Mouse (Mus musculus): ENCODE results near the gene Plxnd1. TPM values are rescaled to one million over a fixed set of nuclear protein-coding genes. Genes with fewer than 3 reads are reported as not detected.

Plxnd1 gene
- polyA plus RNA-seq, 1 experiment from 2014 or later: 17.5 TPM

DNA sequence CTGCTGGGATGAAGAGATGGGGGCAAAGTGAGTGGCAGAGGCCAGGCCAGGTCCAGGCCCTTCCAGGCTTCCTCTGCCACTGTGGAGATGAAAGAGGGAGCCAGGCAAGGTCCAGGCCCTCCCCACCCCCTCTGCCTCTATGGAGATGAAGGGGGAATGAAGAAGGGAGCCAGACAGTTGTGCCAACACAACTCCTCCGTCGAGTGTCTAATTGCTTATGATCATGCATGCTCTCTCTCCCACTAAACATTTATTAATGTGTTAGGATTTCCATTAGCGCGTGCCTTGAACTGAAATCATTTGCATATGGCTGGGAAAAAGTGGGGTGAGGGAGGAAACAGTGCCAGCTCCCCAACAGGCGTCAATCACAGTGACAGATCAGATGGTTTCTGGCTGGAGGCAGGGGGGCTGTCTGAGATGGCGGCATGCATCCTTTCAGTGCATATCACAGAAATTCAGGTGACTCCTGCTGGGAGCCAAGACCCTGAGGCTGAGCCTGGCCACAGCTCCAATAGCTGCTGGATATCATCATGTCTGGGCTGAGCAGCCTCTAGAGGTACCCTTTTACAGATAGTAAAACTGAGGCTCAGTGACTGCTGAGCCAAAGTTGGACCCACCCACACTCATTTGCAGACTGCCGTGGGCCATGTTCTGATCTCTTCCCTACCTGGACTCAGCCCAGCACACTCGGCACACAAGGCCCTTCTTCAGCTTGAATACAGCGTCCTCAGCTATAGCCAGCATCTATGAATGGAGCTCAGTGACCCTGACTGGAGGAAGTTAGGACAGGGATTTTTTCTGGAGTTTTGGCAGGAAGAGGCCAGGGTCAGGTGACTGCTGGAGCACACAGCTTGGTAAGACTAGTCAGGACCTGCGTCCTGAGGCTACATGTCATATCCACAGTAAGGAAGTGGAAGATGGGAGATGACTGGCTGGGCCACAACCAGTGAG is 67.2 kb downstream of the Plxnd1 start:
- H3K4me1 ChIP-seq (ENCODE audit: control insufficient read depth, insufficient read depth, low read length): no peaks in the 10 kb centered on the region
- DNase-seq (ENCODE audit: low spot score, missing footprints) (no peak), ATAC-seq (ENCODE audit: low FRiP score) (no peak)
- H3K4me3 ChIP-seq (ENCODE audit: low read depth, low read length): no peak overlapping the region
- no peak overlapping the region for H3K9ac ChIP-seq (ENCODE audit: low read length)
- no peak overlapping the region for H3K27ac ChIP-seq (ENCODE audit: low read depth, low read length)
- WGBS: 81% methylated on average over 10 of the region's 10 CpGs
- H3K36me3 ChIP-seq (ENCODE audit: control insufficient read depth, insufficient read depth, low read length): no peaks in the 10 kb centered on the region
- H3K4me2 ChIP-seq: no peak overlapping the region
- no peaks in the 10 kb centered on the region for H3K9me3 ChIP-seq (ENCODE audit: control insufficient read depth, low read length)
- no peaks in the 10 kb centered on the region for H3K27me3 ChIP-seq (ENCODE audit: control insufficient read depth, insufficient read depth, low read length)

GRCm38 (mm10) chr6:115926416-115926815 is 68.4 kb downstream of the Plxnd1 start:
- Histone ChIP-seq H3K9me3 (ENCODE audit: control insufficient read depth, low read length) (no peaks in the 10 kb centered on the region), H3K9ac (ENCODE audit: low read length) (no peak overlapping the region), H3K4me1 (ENCODE audit: control insufficient read depth, insufficient read depth, low read length) (no peaks in the 10 kb centered on the region), H3K4me2 (no peak overlapping the region), H3K4me3 (ENCODE audit: low read depth, low read length) (no peak overlapping the region), H3K27ac (ENCODE audit: low read depth, low read length) (no peak overlapping the region), H3K27me3 (ENCODE audit: control insufficient read depth, insufficient read depth, low read length) (no peaks in the 10 kb centered on the region), H3K36me3 (ENCODE audit: control insufficient read depth, insufficient read depth, low read length) (no peaks in the 10 kb centered on the region)
- 89% methylated on average over 10 of the region's 10 CpGs for WGBS
- DNase-seq (ENCODE audit: low spot score, missing footprints) (no peak), ATAC-seq (ENCODE audit: low FRiP score) (no peak)

GRCm38 (mm10) chr6:115924829-115925228 is 70.0 kb downstream of the Plxnd1 start:
- H3K36me3 ChIP-seq (ENCODE audit: control insufficient read depth, insufficient read depth, low read length): no peaks in the 10 kb centered on the region
- no peak overlapping the region for H3K9ac ChIP-seq (ENCODE audit: low read length)

DNA sequence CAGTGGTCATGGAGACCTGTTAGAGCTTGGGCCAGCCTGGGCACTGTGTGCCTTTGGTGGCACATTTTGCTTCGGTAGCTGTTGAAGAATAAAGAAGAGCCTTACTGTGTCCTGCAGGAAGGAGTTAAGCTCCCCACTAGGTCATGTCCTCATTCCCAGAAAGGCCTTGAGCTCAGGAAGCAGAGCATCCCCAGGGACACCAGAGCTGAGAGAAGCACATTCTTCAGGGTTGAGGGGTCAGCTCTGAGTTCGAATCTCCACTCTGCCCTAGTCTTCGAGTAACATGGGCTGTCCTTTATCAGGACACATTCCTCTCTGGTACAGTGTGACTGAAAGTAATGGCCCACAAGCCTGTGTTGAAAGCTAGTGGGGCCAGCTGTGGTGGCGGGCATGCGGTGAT is 74.9 kb downstream of the Plxnd1 start:
- 84% methylated on average over 5 of the region's 5 CpGs for WGBS
- no peak overlapping the region for H3K4me2 ChIP-seq
- no peak overlapping the region for H3K4me3 ChIP-seq (ENCODE audit: low read depth, low read length)
- H3K9me3 ChIP-seq (ENCODE audit: control insufficient read depth, low read length): no peaks in the 10 kb centered on the region
- H3K4me1 ChIP-seq (ENCODE audit: control insufficient read depth, insufficient read depth, low read length): no peaks in the 10 kb centered on the region
- H3K36me3 ChIP-seq (ENCODE audit: control insufficient read depth, insufficient read depth, low read length): no peaks in the 10 kb centered on the region
- ATAC-seq (ENCODE audit: low FRiP score) (no peak), DNase-seq (ENCODE audit: low spot score, missing footprints) (no peak)
- H3K9ac ChIP-seq (ENCODE audit: low read length): no peak overlapping the region
- no peak overlapping the region for H3K27ac ChIP-seq (ENCODE audit: low read depth, low read length)
- no peaks in the 10 kb centered on the region for H3K27me3 ChIP-seq (ENCODE audit: control insufficient read depth, insufficient read depth, low read length)

More at GRCm38 (mm10) chr6:115924829-115925228, 70.0 kb downstream of the Plxnd1 start:
- Histone ChIP-seq H3K4me2 (no peak overlapping the region), H3K4me1 (ENCODE audit: control insufficient read depth, insufficient read depth, low read length) (no peaks in the 10 kb centered on the region), H3K4me3 (ENCODE audit: low read depth, low read length) (no peak overlapping the region), H3K27ac (ENCODE audit: low read depth, low read length) (no peak overlapping the region), H3K9me3 (ENCODE audit: control insufficient read depth, low read length) (no peaks in the 10 kb centered on the region), H3K27me3 (ENCODE audit: control insufficient read depth, insufficient read depth, low read length) (no peaks in the 10 kb centered on the region)
- DNase-seq (ENCODE audit: low spot score, missing footprints): no peak
- 53% methylated on average over 6 of the region's 6 CpGs for WGBS
- no peak for ATAC-seq (ENCODE audit: low FRiP score)

GRCm38 (mm10) chr6:115918615-115919014 is 76.2 kb downstream of the Plxnd1 start:
- DNase-seq (ENCODE audit: low spot score, missing footprints) (no peak), ATAC-seq (ENCODE audit: low FRiP score) (no peak)
- no peak overlapping the region for H3K27ac ChIP-seq (ENCODE audit: low read depth, low read length)
- 73% methylated on average over 1 of the region's 1 CpGs for WGBS
- H3K27me3 ChIP-seq (ENCODE audit: control insufficient read depth, insufficient read depth, low read length): no peaks in the 10 kb centered on the region
- no peak overlapping the region for H3K4me2 ChIP-seq
- H3K4me3 ChIP-seq (ENCODE audit: low read depth, low read length): no peak overlapping the region
- H3K9me3 ChIP-seq (ENCODE audit: control insufficient read depth, low read length): no peaks in the 10 kb centered on the region
- H3K4me1 ChIP-seq (ENCODE audit: control insufficient read depth, insufficient read depth, low read length): no peaks in the 10 kb centered on the region
- no peaks in the 10 kb centered on the region for H3K36me3 ChIP-seq (ENCODE audit: control insufficient read depth, insufficient read depth, low read length)
- no peak overlapping the region for H3K9ac ChIP-seq (ENCODE audit: low read length)

GRCm38 (mm10) chr6:115916611-115917010 is 78.2 kb downstream of the Plxnd1 start:
- no peaks in the 10 kb centered on the region for H3K9me3 ChIP-seq (ENCODE audit: control insufficient read depth, low read length)
- ATAC-seq (ENCODE audit: low FRiP score) (no peak), DNase-seq (ENCODE audit: low spot score, missing footprints) (no peak)
- H3K4me3 ChIP-seq (ENCODE audit: low read depth, low read length): no peak overlapping the region
- H3K27ac ChIP-seq (ENCODE audit: low read depth, low read length): no peak overlapping the region
- no peak overlapping the region for H3K4me2 ChIP-seq
- no peaks in the 10 kb centered on the region for H3K27me3 ChIP-seq (ENCODE audit: control insufficient read depth, insufficient read depth, low read length)
- no peaks in the 10 kb centered on the region for H3K4me1 ChIP-seq (ENCODE audit: control insufficient read depth, insufficient read depth, low read length)
- 96% methylated on average over 5 of the region's 5 CpGs for WGBS
- no peak overlapping the region for H3K9ac ChIP-seq (ENCODE audit: low read length)
- no peaks in the 10 kb centered on the region for H3K36me3 ChIP-seq (ENCODE audit: control insufficient read depth, insufficient read depth, low read length)

DNA sequence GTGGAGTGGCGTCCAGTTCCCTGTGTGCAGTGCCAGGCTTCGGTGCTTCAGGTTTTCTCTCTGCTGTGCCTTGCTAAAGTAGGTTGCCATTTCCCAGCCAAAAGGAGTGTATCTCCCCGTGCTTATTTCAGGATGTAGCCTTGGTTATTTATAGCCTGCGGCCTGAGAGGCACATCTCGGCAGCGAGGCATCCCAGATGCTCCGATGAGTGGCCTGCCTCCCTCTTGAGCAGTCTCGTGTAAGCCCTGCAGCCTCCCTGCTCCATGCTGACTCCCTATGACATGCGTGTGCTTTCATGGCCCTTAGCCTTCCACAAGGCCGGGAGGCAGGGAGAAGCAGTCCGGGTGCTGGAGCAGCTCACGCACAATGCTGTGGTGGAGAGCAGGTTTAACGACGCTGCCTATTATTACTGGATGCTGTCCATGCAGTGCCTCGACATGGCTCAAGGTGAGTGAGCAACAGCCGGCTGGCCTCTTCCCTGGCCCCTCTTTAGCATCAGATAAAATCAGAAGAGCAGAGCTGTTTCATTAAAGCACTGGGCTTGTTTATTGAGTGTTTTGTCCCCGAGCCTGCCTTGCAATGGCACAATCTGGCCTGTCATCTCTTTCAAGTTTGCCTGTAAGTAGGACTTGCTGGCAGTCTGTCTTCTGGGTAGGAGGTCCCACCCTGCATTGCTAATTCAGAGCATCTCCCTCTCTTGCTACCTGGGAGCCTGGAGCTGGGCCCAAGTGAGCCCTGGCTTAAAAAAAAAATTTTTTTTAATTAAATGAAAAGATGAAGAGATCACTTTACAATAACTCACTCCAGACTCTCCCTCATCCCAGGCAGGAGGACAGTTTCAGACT is 79.0 kb downstream of the Plxnd1 start:
- DNase-seq (ENCODE audit: low spot score, missing footprints) (no peak), ATAC-seq (ENCODE audit: low FRiP score) (no peak)
- 82% methylated on average over 17 of the region's 17 CpGs for WGBS
- Histone ChIP-seq H3K27me3 (ENCODE audit: control insufficient read depth, insufficient read depth, low read length) (no peaks in the 10 kb centered on the region), H3K27ac (ENCODE audit: low read depth, low read length) (no peak overlapping the region), H3K36me3 (ENCODE audit: control insufficient read depth, insufficient read depth, low read length) (no peaks in the 10 kb centered on the region), H3K9me3 (ENCODE audit: control insufficient read depth, low read length) (no peaks in the 10 kb centered on the region), H3K4me2 (no peak overlapping the region), H3K4me1 (ENCODE audit: control insufficient read depth, insufficient read depth, low read length) (no peaks in the 10 kb centered on the region), H3K4me3 (ENCODE audit: low read depth, low read length) (no peak overlapping the region), H3K9ac (ENCODE audit: low read length) (no peak overlapping the region)

DNA sequence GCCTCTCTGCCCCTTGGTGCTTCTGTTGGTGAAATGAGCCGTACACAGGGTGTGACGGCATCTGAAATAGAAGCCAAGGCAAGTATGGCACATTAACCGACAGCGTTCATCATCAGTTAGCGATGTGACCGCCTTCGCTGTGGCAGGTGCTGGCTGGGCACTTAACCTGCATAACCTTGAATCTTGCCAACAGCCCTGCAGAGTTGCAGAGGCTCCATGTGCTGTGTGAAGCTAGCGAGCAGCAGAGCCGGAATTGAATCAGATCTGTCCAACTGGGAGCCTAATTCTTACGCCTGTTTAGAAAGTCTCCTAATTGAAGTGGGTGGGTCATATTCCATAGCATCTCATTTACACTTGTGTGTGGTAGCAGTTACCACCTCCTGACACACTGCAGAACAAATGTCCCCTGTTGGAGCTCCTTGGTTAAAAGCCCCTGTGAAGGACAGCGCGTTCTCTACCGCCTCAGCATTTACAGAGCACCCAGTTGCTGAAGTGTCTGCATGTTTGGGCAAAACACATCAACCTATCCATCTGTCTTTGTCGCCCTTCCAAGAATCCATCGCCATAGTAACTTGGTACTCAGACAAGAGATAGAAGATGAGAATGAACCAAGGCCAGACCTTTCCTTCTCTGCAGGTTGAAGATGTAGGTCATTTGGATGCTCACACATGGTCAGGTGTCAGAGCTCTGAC is 80.1 kb downstream of the Plxnd1 start:
- H3K4me2 ChIP-seq: no peak overlapping the region
- no peaks in the 10 kb centered on the region for H3K4me1 ChIP-seq (ENCODE audit: control insufficient read depth, insufficient read depth, low read length)
- H3K27ac ChIP-seq (ENCODE audit: low read depth, low read length): no peak overlapping the region
- no peaks in the 10 kb centered on the region for H3K36me3 ChIP-seq (ENCODE audit: control insufficient read depth, insufficient read depth, low read length)
- H3K4me3 ChIP-seq (ENCODE audit: low read depth, low read length): no peak overlapping the region
- DNase-seq (ENCODE audit: low spot score, missing footprints) (no peak), ATAC-seq (ENCODE audit: low FRiP score) (no peak)
- H3K27me3 ChIP-seq (ENCODE audit: control insufficient read depth, insufficient read depth, low read length): no peaks in the 10 kb centered on the region
- no peak overlapping the region for H3K9ac ChIP-seq (ENCODE audit: low read length)
- no peaks in the 10 kb centered on the region for H3K9me3 ChIP-seq (ENCODE audit: control insufficient read depth, low read length)
- WGBS: 92% methylated on average over 15 of the region's 15 CpGs
